Mouse (Mus musculus) C2C12 (cell line): ENCODE measurements at regions not wholly inside any gene's neighbourhood (a gene's known extent, or its start where the extent isn't known, plus 50 kb on each side); places are given as distances from the start of the nearest gene placed in this dataset.

ENCODE experiments used
- H3K27me3 ChIP-seq: one replicate; pipeline ENCODE4 v1.6.1; 2011; ENCODE audit not compliant: control insufficient read depth, insufficient read depth, insufficient read length
- H3K36me3 ChIP-seq: one replicate; pipeline ENCODE4 v1.6.1; 2011; ENCODE audit not compliant: control insufficient read depth, insufficient read depth
- H3K4me3 ChIP-seq: one replicate; pipeline ENCODE4 v1.5.1; 2011; ENCODE audit warnings: mild to moderate bottlenecking, control low read depth; ENCODE audit not compliant: poor library complexity, insufficient read depth, severe bottlenecking
- H3K79me2 ChIP-seq: one replicate; pipeline ENCODE4 v1.6.1; 2011; ENCODE audit not compliant: control insufficient read depth, insufficient read depth
- H3K79me3 ChIP-seq: one replicate; pipeline ENCODE4 v1.6.1; 2011; ENCODE audit warnings: low read depth, control low read depth
- H3ac ChIP-seq: one replicate; pipeline ENCODE3; 2011; ENCODE audit warnings: low read depth; ENCODE audit not compliant: control insufficient read depth, insufficient read length
- CEBPB ChIP-seq: IDR thresholded peaks from one replicate; pipeline ENCODE4 v1.6.1; 2011; ENCODE audit warnings: low read depth, mild to moderate bottlenecking, control low read depth, moderate library complexity
- CTCF ChIP-seq: IDR thresholded peaks from one replicate; pipeline ENCODE4 v1.5.1; 2011; ENCODE audit not compliant: control insufficient read depth, insufficient read depth, insufficient read length
- FOSL1 ChIP-seq: IDR thresholded peaks from one replicate; pipeline ENCODE4 v1.8.0; 2011; ENCODE audit warnings: mild to moderate bottlenecking, low read length; ENCODE audit not compliant: poor library complexity, insufficient read depth, severe bottlenecking
- MAX ChIP-seq: IDR thresholded peaks from one replicate; pipeline ENCODE4 v1.6.1; 2011; ENCODE audit warnings: mild to moderate bottlenecking, control low read depth
- MYOD1 ChIP-seq: IDR thresholded peaks from one replicate; pipeline ENCODE4 v1.6.1; 2011; ENCODE audit warnings: low read depth; ENCODE audit not compliant: control insufficient read depth, insufficient read length
- MYOG ChIP-seq: IDR thresholded peaks from one replicate; pipeline ENCODE4 v1.6.1; 2011; ENCODE audit not compliant: control insufficient read depth, insufficient read length; ENCODE audit errors: extremely low read depth
- USF1 ChIP-seq: IDR thresholded peaks from one replicate; pipeline ENCODE4 v1.6.1; 2011; ENCODE audit warnings: low read depth, mild to moderate bottlenecking, control low read depth, moderate library complexity

GRCm38 (mm10) chr13:6212550-6212949, 335.4 kb upstream of the Pitrm1 start:
- Histone ChIP-seq H3K27me3 (no peaks in the 10 kb centered on the region), H3K79me3 (no peaks in the 10 kb centered on the region), H3ac (no peak overlapping the region), H3K4me3 (no peak overlapping the region), H3K79me2 (no peaks in the 10 kb centered on the region), H3K36me3 (no peaks in the 10 kb centered on the region)
- no peak for TF ChIP-seq MAX
- no peak for TF ChIP-seq MYOD1

- Histone ChIP-seq H3ac (no peak overlapping the region), H3K4me3 (no peak overlapping the region), H3K79me3 (no peaks in the 10 kb centered on the region), H3K36me3 (no peaks in the 10 kb centered on the region), H3K79me2 (no peaks in the 10 kb centered on the region), H3K27me3 (no peaks in the 10 kb centered on the region)
- TF ChIP-seq MAX (no peak), MYOD1 (no peak), MYOG (no peak), FOSL1 (no peak), CTCF (no peak), CEBPB (no peak), USF1 (no peak)
Observed at GRCm38 (mm10) chr13:6214189-6214588, 333.8 kb upstream of the Pitrm1 start.

- TF ChIP-seq CEBPB (no peak), MYOD1 (no peak), MAX (no peak), CTCF (no peak), FOSL1 (no peak), USF1 (no peak), MYOG (no peak)
- no peak overlapping the region for H3K4me3 ChIP-seq
- H3ac ChIP-seq: no peak overlapping the region
Observed at GRCm38 (mm10) chr13:6226087-6226643, 321.8 kb upstream of the Pitrm1 start.

GRCm38 (mm10) chr13:6228278-6228677, 319.7 kb upstream of the Pitrm1 start:
- Histone ChIP-seq H3ac (no peak overlapping the region), H3K79me3 (no peaks in the 10 kb centered on the region), H3K36me3 (no peaks in the 10 kb centered on the region), H3K27me3 (no peaks in the 10 kb centered on the region), H3K79me2 (no peaks in the 10 kb centered on the region), H3K4me3 (no peak overlapping the region)
- TF ChIP-seq MYOD1 (no peak), CEBPB (no peak), FOSL1 (no peak), CTCF (no peak), USF1 (no peak), MAX (no peak), MYOG (no peak)

More at GRCm38 (mm10) chr13:6226087-6226643, 321.8 kb upstream of the Pitrm1 start:
- Histone ChIP-seq H3K79me3 (no peaks in the 10 kb centered on the region), H3K27me3 (no peaks in the 10 kb centered on the region), H3K36me3 (no peaks in the 10 kb centered on the region), H3K79me2 (no peaks in the 10 kb centered on the region)

- no peaks in the 10 kb centered on the region for H3K79me2 ChIP-seq
- H3ac ChIP-seq: no peak overlapping the region
- H3K36me3 ChIP-seq: no peaks in the 10 kb centered on the region
- no peaks in the 10 kb centered on the region for H3K79me3 ChIP-seq
- no peaks in the 10 kb centered on the region for H3K27me3 ChIP-seq
- no peak for TF ChIP-seq FOSL1
- H3K4me3 ChIP-seq: no peak overlapping the region
Observed at GRCm38 (mm10) chr13:6235394-6235793, 312.6 kb upstream of the Pitrm1 start.

GRCm38 (mm10) chr13:6236503-6236902, 311.4 kb upstream of the Pitrm1 start:
- Histone ChIP-seq H3K79me3 (no peaks in the 10 kb centered on the region), H3K79me2 (no peaks in the 10 kb centered on the region), H3K4me3 (no peak overlapping the region), H3K36me3 (no peaks in the 10 kb centered on the region), H3ac (no peak overlapping the region), H3K27me3 (no peaks in the 10 kb centered on the region)
- TF ChIP-seq CEBPB: no peak
- no peak for TF ChIP-seq MYOD1
- no peak for TF ChIP-seq FOSL1
- no peak for TF ChIP-seq MAX
- TF ChIP-seq CTCF: no peak
- TF ChIP-seq MYOG: no peak
- no peak for TF ChIP-seq USF1
